Mouse (Mus musculus): ENCODE measurements around the gene Zfp853.

Zfp853 gene

DNA sequence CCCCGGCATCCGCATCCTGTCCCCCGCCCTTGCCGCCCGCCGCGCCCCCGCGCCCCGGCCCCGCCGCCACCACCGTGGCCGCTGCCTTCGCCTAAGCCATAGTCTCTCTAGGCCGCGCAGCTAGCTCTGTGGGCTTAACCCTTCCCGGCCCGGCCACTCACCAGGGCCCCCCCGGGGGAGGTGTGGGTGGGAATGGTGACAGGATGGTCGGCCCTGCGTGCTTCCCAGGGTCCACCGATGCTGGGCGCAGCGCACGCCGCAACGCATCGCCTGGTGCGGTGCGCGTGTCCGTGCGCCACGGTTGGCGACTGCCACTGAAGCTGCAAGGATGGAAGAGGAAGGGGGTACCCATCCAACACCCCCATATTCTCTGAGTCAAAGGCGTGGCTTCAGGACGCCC lies at the start of gene Zfp853:
Zfp853 (minus strand) TSS at position 220 of the 400 bp plus-strand sequence.
- no peak for DNase-seq (ENCODE audit: low spot score in 2 of 2)

DNA sequence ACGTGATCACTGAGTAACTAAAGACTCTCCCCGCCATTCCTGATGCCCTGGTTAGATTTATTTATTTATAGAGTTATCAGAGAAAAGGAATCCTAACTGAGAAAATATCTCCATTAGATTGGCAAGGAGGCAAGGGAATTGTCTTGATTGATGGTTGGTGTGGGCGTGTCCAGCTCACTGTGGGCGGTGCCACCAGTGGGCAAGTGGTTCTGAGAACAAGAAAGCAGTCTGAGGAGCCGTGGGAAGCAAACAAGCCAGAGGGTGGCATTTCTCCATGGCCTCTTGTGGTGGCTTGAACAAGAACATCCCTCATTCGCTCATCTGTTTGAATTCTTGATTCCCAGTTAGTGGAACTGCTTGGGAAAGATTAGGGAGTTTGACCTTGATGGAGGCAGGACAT lies 46.2 kb upstream of the Zfp853 start:
- DNase-seq (ENCODE audit: low spot score in 2 of 2) = no peak

DNA sequence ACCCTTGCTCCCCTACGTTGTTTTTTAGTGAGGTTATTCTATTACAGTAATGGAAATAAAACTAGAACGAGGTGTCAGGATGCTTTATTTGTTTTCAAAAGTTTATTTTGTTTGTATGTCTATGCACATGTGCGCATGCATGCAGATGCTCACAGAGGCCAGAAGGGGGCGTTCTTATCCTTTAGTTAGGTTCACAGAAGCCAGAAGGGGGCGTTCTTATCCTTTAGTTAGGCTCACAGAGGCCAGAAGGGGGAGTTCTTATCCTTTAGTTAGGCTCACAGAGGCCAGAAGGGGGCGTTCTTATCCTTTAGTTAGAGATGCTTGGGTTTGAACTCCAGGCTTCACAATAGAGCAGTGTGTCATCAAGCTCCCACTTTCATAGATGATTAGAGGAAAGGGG lies 43.1 kb upstream of the Zfp853 start:
- no peak for DNase-seq (ENCODE audit: low spot score in 2 of 2)

DNA sequence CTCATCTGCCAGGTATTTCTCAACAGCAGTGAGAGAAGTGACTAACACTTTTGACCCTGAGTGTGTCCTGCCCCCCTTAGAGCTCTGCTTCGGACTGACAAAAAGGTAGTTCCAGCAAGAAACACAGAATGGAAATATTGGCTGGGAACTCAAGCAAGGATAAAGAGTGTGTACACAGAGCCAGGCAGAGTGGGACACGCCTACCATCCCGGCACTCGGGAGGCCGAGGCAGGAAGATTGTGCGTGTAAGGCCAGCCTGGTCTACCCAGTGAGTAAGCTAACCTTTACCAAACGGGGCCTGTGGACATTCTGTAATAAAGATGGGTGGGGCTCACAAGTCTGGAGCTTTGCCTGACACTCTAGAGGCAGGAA lies 41.7 kb upstream of the Zfp853 start:
- DNase-seq (ENCODE audit: low spot score in 2 of 2) = no peak

DNA sequence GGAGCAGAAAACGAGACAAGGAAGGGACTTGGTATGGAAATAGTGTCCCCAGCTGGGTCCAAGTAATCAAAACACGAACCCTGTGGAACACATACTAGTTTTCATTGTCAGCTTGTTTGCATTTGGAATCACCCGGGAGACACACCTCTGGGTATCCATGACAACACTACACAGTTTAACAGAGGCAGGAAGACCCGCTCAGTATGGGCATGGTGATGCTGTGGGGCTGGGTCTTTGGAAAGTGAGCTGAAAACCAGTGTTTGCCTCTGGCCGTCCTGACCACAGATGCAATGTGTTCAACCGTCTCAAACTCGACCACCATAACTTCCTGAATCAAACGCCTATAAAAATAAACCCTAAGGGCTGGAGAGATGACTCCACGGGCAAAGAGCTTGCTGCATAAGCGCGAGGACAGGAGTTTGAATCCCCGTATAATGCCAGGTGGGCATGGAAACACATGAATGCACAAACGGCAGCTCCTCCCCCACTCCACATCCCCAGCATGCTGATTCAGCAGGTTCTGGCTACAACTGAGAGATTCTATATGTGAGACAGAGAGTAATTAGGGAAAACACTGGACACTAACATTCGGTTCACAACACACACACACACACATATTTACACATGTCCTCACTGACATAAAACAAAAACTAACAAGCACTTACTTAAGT lies 41.1 kb upstream of the Zfp853 start:
- no peak for DNase-seq (ENCODE audit: low spot score in 2 of 2)

DNA sequence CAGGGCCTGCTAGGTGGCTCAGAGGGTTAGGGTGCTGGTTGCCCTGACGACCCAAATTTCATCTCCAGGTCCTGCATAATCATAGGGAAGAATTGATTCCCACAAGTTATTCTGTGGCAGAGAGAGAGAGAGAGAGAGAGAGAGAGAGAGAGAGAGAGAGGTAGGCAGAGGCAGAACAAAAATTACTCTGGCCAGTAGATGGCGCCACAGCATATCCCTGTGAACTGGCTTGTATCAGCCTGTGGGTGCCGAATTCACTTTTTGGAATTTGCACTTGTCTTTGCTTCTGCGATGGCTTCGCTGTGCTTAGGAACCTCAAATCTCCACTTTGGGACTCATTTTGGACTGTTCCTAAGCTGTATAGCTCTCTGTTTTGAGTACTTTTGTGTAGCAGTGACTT lies 40.4 kb upstream of the Zfp853 start:
- peak; percentile 31 to 75 for DNase-seq (ENCODE audit: low spot score in 2 of 2)

DNA sequence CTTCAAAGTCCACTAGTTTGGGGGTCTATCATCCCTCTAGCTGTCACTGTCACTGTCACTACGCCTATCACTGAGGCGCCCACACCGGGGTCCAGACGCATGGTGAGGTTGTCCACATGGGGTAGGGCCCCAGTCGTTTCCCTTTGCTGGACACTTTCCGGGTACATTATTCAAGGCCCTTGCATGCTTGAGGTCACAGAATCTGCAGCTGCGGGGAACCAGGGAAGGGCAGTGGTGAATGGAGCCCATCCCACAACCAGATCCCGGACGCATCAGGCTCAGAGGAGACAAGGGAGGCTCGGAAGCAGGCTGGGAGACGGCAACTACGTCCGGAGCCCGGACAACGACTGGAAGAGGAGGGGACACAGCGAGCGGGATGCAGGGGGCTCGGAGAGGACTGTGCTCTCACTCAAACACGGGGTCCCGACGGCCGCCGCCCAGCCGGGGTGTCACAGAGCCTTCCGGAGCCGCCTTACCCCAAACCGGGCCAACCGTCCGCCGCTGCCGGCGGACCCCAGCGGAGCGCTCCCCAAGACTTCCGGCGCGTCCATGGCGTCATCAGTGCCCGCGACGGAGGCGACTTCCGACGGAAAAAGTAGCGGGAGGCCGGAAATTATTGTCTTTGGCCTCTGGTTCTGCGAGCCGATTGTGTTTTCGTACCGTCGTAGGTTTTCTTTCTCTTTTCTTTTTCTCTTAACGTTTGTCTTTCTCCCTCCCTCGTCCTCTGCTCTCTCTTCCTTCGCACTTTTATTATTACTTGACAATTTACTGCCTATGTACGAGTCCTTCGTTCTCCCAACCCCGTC lies 35.5 kb upstream of the Zfp853 start, which contains the start of gene Zdhhc4:
Zdhhc4 (minus strand) TSS at position 567 of the 806 bp plus-strand sequence.
- peak; percentile 78 to 91 for DNase-seq (ENCODE audit: low spot score in 2 of 2)

GRCm38 (mm10) chr5:143317288-143317610 lies 23.8 kb upstream of the Zfp853 start:
- no peak for DNase-seq (ENCODE audit: low spot score in 2 of 2)

DNA sequence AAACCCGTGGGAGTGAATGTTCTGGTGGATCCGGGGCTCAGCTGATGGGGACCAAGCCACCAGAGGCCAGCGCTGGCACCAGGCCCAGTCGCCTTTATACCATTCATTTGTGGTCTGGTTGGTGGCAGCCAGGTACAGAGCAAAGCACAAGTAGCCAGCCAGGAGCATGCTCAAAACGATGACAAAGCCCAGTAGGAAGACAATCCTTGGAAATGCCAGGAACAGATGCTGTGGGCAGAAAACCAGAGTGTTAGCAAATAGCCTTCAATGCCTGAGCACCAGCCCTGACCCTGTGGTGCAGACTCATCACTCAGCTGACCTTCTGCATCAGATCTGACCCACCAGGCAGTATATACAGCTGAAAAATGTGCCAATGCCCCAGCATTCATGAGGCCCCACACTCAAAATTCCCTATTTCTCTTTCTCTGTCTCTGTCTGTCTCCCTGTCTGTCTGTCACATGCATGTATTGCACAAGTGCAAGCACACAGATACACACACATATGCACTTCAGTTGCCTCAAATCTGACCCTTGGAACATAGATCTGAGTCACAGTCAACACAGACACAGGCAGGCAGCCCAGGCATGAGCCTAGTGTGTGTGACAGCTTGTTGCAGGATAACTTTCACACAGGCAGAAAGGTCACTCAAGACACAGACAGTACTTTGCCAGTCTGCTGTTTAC lies 23.3 kb upstream of the Zfp853 start:
- no peak for DNase-seq (ENCODE audit: low spot score in 2 of 2)

DNA sequence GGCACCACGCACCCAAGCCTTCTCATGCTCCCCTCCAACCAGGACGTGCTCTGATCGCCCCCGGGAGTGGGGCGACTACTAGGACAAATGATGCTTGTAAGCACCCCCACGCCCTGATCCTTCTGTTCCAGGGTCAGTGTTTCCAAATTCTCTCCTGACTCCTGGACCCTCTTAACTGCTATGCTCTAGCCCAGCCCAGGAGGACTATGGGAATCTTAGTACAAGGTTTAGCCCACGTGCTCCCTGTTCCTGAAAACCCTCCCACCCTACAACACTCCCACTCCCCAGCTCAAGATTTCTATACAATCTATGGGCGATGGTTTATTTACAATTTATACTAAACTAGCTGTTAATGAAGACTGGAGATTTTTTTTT lies 22.1 kb upstream of the Zfp853 start:
- DNase-seq (ENCODE audit: low spot score in 2 of 2) = no peak

DNA sequence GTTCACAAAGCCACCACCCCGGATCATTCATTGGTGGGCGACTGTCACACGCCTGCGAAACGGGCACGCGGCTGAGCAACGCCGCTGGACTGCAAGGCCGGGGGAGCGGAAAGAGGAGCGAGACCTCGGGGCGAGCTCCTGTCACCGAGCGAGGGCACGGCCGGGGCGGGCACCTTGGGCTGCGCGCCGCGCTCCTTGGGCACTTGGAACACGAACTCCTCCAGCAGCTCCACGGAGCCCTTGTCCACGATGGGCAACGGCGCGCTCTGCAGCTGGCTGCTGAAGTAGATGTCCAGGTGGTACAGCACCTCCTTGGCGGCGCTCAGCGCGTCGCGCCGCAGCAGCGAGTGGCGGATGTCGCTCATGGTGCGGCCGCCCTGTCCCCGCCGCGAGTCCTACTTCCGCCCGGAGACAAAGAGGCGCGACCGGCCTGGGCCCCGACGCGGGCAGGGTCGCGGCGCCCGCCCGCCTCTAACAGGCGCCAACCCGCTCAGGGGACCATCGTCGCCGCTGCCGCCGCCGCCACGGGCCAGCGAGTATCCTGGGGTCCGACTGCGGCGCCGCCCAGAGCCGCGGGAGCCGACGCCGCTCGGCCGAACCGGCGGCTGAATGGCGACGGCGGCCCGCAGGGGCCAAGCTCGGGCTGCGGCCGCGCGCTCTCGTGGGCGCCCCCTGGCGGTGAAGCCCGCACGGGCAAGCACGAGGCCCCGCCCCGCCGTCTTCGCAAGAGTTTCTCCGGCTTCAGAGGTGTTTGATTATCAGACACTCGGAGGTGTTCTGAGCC lies 21.5 kb upstream of the Zfp853 start, which contains the start of gene E130309D02Rik:
E130309D02Rik (minus strand) TSS at position 631 of the 784 bp plus-strand sequence.
- DNase-seq (ENCODE audit: low spot score in 2 of 2) = peak; percentile 88 to 94

DNA sequence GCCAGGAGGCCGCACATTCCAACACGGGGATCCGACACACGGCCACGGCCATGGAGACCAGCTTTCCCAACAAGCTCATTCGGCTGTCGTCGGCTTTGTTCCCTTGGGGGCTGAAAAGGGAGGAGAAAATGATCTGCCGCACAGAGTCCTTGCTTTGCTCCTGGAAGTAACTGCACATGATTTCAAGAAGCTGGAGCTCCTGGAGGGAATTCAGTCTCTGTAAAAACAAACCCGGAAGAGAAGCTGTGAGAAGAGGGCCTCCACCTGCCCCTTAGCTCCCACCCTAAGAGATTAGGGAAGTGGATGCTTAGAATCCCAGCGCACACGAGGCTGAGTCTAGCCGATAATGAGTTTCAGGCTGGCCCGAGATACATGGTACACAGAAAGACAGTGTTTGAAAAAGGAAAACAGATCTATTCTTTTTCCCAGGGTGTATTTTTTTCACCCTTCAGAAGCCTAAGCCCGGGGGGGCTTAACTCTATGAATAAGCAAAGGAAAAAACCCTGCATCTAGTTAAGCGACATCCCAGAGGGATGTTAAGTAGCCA lies 20.8 kb upstream of the Zfp853 start:
- DNase-seq (ENCODE audit: low spot score in 2 of 2) = no peak

- DNase-seq (ENCODE audit: low spot score in 2 of 2) = peak; percentile 75 to 86
These were observed 18.5 kb upstream of the Zfp853 start for GRCm38 (mm10) chr5:143311886-143312285.

DNA sequence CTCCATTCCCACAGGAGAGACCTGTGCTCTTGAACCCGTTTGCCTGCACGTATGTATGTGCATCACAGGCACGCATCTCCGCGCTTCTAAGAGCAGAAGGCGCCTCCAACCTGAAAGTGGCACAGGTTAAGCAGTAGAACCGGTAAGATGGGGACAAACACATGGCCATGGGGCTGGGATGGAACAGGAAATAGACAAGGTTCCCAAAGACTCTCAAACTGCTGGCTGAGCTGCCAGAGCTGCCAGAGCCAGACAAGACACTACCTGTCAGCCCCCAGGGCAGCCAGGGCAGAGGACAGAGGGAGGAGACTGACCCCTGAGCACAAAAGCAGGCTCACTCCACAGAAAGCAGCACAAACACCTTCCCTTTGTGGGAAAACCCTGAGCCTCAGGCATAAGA lies 16.5 kb upstream of the Zfp853 start:
- DNase-seq (ENCODE audit: low spot score in 2 of 2) = no peak

DNA sequence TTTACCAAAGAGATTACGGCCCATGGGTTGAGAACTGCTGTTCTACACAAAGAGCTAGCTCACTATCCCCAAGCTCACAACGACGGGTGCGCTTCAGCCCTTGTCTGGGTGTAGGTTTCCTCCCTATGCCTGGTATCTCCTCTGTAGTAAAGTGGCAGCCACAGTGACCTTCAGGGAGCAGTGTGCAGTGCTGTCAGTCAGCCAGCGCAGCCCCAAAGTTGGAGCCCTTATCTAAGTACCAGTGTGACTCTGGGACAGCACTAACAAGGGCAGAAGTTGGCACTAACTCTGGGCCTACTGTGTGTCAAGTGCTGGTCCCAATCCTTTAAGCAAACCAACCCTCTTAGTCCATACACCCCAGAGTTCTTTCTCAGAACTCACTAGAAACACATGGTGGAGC lies 15.4 kb upstream of the Zfp853 start:
- no peak for DNase-seq (ENCODE audit: low spot score in 2 of 2)

DNA sequence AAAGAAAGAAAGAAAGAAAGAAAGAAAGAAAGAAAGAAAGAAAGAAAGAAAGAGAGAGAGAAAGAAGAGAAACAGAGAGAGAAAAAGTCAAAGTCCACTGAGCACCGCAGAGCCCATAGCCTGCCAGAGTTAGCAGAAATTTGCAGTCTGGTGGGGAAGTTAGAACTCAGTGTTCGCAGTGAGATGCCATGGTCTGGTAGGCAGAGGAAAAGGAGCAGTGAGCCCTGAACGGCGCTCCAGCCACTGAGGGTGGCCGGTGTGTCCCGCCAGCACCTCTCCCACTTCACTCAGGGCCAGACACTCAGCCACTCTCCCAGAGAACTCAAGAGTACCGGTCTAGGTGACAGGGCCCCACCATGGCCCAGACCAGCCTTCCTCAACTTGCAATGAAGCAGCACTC lies 10.8 kb upstream of the Zfp853 start:
- no peak for DNase-seq (ENCODE audit: low spot score in 2 of 2)

GRCm38 (mm10) chr5:143301296-143301695 lies 7.9 kb upstream of the Zfp853 start:
- DNase-seq (ENCODE audit: low spot score in 2 of 2) = no peak

DNA sequence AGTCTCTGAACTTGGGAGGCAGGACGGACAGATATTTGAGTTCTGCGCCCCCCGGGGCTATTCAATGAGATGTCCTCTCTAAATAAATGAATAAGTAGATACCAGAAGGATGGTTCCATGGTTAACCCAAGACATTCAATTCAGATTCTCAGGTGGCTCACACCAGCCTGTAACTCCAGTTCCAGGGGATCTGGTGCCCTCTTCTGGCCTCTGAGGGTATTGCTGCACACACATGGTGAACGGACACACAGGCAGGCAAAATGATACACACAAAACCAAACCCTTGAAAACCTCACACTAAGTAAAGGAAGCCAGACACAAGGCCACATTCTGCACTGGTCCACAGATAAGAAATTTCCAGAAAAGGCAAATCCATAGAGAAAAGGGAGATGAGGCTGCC lies 6.3 kb upstream of the Zfp853 start:
- DNase-seq (ENCODE audit: low spot score in 2 of 2) = peak in 1 of 2 experiments; percentile 62

- DNase-seq (ENCODE audit: low spot score in 2 of 2) = no peak
These were observed 5.0 kb upstream of the Zfp853 start for GRCm38 (mm10) chr5:143298391-143298790.

DNA sequence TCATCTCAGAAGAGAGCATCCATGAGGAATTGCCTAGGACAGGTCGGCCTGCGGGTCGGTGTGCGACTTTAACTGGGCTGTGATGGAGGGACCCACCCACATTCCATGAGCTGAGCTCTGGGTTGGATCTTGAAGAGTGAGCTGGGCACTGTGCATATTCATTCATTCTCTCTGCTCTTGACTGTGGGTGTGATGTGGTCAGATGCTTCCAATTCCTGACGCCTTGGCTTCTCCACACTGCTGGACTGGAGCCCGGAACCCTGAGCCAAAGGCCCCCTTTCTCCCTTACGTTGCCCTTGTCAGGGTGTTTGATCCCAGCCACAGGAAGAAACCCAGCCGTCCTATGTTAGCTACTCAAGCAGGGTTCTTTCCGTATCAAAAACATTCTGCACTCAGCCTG lies 4.6 kb upstream of the Zfp853 start:
- DNase-seq (ENCODE audit: low spot score in 2 of 2) = no peak

GRCm38 (mm10) chr5:143295330-143295729 lies 1.9 kb upstream of the Zfp853 start:
- no peak for DNase-seq (ENCODE audit: low spot score in 2 of 2)

DNA sequence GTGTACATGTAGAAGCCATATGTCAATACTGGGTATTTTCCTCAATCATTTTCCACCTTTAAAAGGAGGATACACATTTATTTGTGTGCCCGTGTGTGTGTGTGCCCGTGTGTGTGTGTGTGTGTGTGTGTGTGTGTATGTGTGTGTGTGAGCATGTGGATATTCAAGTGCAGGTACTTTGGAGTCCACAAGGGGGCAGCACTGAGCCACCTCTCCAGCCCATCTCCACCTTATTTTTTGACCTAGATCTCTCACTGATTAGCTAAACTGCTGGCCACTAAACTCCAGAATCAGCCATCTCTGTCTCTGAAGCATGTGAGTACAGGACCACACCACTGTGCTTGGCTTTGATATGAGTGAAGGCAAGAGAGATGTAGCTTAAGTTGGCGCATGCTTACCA lies 1.4 kb upstream of the Zfp853 start:
- DNase-seq (ENCODE audit: low spot score in 2 of 2) = no peak

All from spleen, postnatal 14 days (tissue).